Mouse (Mus musculus): ENCODE data around the gene Uts2b. TPM values are rescaled to one million over a fixed set of nuclear protein-coding genes. Genes with fewer than 3 reads are reported as not detected.

Gene Uts2b
- total and polyA plus RNA-seq, 3 experiments, result not detected

DNA sequence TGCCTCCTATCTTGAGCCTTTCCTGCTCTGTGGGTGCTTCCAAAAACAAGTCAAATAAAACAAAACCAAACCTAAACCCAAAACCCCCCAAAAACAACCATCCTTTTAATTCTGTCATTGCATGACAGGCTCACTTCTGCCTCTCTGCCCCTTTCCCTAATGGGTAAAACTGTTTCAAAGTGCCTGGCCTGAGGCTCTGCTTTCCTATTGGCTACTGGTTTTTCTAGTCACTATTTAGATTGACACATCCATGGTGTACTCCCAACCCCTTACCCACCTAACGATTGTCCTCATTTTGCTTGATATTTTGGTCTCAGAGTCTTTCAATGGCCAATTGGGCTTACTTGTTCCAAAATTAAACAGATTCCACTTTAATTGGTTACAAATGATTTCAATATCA lies 15.6 kb upstream of the Uts2b start:
- Histone ChIP-seq H3K9me3 (replicated peaks; ENCODE audit: insufficient read depth, low read length) (no peaks in the 10 kb centered on the region), H3K27me3 (ENCODE audit: control insufficient read depth in 1 of 2, insufficient read depth in 2 of 2, low read length in 2 of 2) (no peaks in the 10 kb centered on the region), H3K79me2 (ENCODE audit: control insufficient read depth, insufficient read depth, low read length, poor library complexity) (peaks cover 17% of the 10 kb centered on the region), H3K4me3 (ENCODE audit: control insufficient read depth in 1 of 2, insufficient read depth in 1 of 2, low read depth in 2 of 2, low read length in 2 of 2) (no peak overlapping the region), H3K27ac (ENCODE audit: control insufficient read depth, low read depth, low read length) (no peak overlapping the region), H3K4me1 (ENCODE audit: control insufficient read depth in 1 of 2, insufficient read depth in 2 of 2, low read length in 2 of 2) (peaks cover 0 to 11% of the 10 kb centered on the region in 2 experiments; a peak in 1 of 4 replicates), H3K9ac (ENCODE audit: control insufficient read depth, low read depth, low read length, poor library complexity, severe bottlenecking) (no peak overlapping the region), H3K36me3 (ENCODE audit: control insufficient read depth in 1 of 2, insufficient read depth in 2 of 2, low read length in 2 of 2) (peaks cover 0 to 14% of the 10 kb centered on the region in 2 experiments; a peak in 2 of 4 replicates)
- TF ChIP-seq CHD1 (IDR thresholded peaks at IDR 0.05; ENCODE audit: low read depth, low read length) (no peak), ZMIZ1 (IDR thresholded peaks at IDR 0.05; ENCODE audit: low read depth, low read length) (no peak), ELF1 (IDR thresholded peaks at IDR 0.05; ENCODE audit: low read depth, low read length) (no peak), USF1 (IDR thresholded peaks at IDR 0.05; ENCODE audit: low read depth, low read length) (no peak), TCF12 (IDR thresholded peaks at IDR 0.05; ENCODE audit: low read depth, low read length) (no peak), RCOR1 (IDR thresholded peaks at IDR 0.05; ENCODE audit: low read depth, low read length) (no peak), TAL1 (IDR thresholded peaks at IDR 0.05; ENCODE audit: low read length) (no peak), E2F4 (IDR thresholded peaks at IDR 0.05; ENCODE audit: borderline replicate concordance, low read depth, low read length) (no peak), HCFC1 (IDR thresholded peaks at IDR 0.05; ENCODE audit: low read depth, low read length) (no peak), TBP (IDR thresholded peaks at IDR 0.05; ENCODE audit: low read depth, low read length) (no peak), POLR2AphosphoS2 (IDR thresholded peaks at IDR 0.05; ENCODE audit: low read length) (no peak), ZC3H11A (IDR thresholded peaks at IDR 0.05; ENCODE audit: low read depth, low read length) (no peak), SIN3A (IDR thresholded peaks at IDR 0.05; ENCODE audit: low read length) (no peak), MYC (IDR thresholded peaks at IDR 0.05; ENCODE audit: low read depth, low read length) (no peak), KAT2A (conservative IDR thresholded peaks at IDR 0.05; ENCODE audit: low read depth, low read length) (no peak), CHD2 (IDR thresholded peaks at IDR 0.05; ENCODE audit: low read length) (no peak)
- no peak for DNase-seq (ENCODE audit: low read depth, low spot score)

GRCm38 (mm10) chr16:27384893-27385603 lies 15.0 kb upstream of the Uts2b start:
- Histone ChIP-seq H3K9me3 (replicated peaks; ENCODE audit: insufficient read depth, low read length) (no peaks in the 10 kb centered on the region), H3K4me3 (ENCODE audit: control insufficient read depth in 1 of 2, insufficient read depth in 1 of 2, low read depth in 2 of 2, low read length in 2 of 2) (no peak overlapping the region), H3K27me3 (ENCODE audit: control insufficient read depth in 1 of 2, insufficient read depth in 2 of 2, low read length in 2 of 2) (no peaks in the 10 kb centered on the region), H3K27ac (ENCODE audit: control insufficient read depth, low read depth, low read length) (no peak overlapping the region), H3K4me1 (ENCODE audit: control insufficient read depth in 1 of 2, insufficient read depth in 2 of 2, low read length in 2 of 2) (peaks cover 0 to 7% of the 10 kb centered on the region in 2 experiments; a peak in 1 of 4 replicates), H3K9ac (ENCODE audit: control insufficient read depth, low read depth, low read length, poor library complexity, severe bottlenecking) (no peak overlapping the region), H3K79me2 (ENCODE audit: control insufficient read depth, insufficient read depth, low read length, poor library complexity) (peaks cover 12% of the 10 kb centered on the region), H3K36me3 (ENCODE audit: control insufficient read depth in 1 of 2, insufficient read depth in 2 of 2, low read length in 2 of 2) (peaks cover 0 to 11% of the 10 kb centered on the region in 2 experiments; a peak in 2 of 4 replicates)
- DNase-seq (ENCODE audit: low read depth, low spot score), result no peak
- no peak for TF ChIP-seq RAD21 (IDR thresholded peaks at IDR 0.05; ENCODE audit: low read depth, low read length)
- no peak for TF ChIP-seq POLR2AphosphoS5 (IDR thresholded peaks at IDR 0.05; ENCODE audit: borderline replicate concordance, low read depth, low read length)
- no peak for TF ChIP-seq MAX (IDR thresholded peaks at IDR 0.05; ENCODE audit: low read length)
- TF ChIP-seq GABPA (IDR thresholded peaks at IDR 0.05; ENCODE audit: low read depth, low read length), result no peak
- no peak for TF ChIP-seq CTCF (IDR thresholded peaks at IDR 0.05 in 2 of 3, conservative IDR thresholded peaks at IDR 0.05 in 1 of 3; ENCODE audit: control insufficient read depth in 1 of 3, insufficient read depth in 1 of 3, low read depth in 2 of 3, low read length in 3 of 3, poor library complexity in 1 of 3, severe bottlenecking in 1 of 3)
- no peak for TF ChIP-seq SMC3 (IDR thresholded peaks at IDR 0.05; ENCODE audit: low read depth, low read length)
- TF ChIP-seq USF1 (IDR thresholded peaks at IDR 0.05; ENCODE audit: low read depth, low read length), result no peak
- TF ChIP-seq POLR2AphosphoS2 (IDR thresholded peaks at IDR 0.05; ENCODE audit: low read length), result no peak
- TF ChIP-seq ZC3H11A (IDR thresholded peaks at IDR 0.05; ENCODE audit: low read depth, low read length), result no peak

Measured in MEL (cell line).